Mouse (Mus musculus): ENCODE results near the gene Uqcrc1. TPM values are rescaled to one million over a fixed set of nuclear protein-coding genes. Genes with fewer than 3 reads are reported as not detected.
A peak's percentile ranks its signal among the peaks of the same experiment; 100 is the strongest.

Uqcrc1 gene
- polyA plus RNA-seq, 1 experiment from 2014 or later, result 499 TPM

DNA sequence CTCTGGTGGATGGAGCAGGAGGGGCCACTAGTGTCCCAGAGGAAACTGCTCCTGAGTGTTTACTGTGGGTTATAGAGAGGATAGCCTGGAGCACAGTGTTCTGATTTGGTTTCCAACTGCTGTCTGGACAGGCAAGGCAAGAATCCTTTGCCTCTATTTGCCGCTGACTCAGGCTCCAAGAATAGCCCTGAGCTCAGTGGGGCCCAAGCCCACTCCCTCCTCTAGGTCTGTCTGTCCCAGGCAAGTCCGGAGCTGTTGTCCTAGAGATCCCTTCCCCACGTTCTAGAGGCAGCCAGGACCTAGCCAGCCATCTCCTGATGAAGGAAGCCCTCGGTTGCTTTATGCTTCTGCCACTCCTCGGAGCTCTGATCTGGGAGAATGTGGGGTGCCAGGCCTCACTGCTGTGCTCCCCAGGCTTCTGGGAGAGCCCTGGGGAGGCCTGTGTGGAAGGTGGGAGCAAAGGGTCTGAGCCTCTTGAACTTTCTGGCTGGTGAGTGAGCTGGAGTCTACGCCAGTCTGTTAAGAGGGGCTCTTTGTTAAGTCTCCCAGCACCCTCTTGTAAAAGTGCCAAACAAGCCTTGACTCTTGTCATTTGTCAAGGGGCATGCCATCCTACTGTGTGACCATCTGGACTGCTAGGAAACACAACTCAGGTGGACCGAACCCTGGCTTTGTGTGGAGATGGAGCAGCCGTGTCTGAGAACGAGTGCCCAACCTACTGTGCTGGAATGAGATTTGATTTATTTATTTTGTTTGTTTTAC lies 13.7 kb downstream of the Uqcrc1 start:
- no peak overlapping the region for H3K9ac ChIP-seq
- peak overlapping the region; percentile 86 for H3K27ac ChIP-seq
- WGBS, result 83% methylated on average over 9 of the region's 9 CpGs
- H3K4me1 ChIP-seq, result peaks cover 16% of the 10 kb centered on the region
- H3K27me3 ChIP-seq (replicated peaks), result 0 out of 2 replicates have a peak, but pooled peaks cover 7% of the 10 kb centered on the region
- no peak overlapping the region for H3K4me3 ChIP-seq (replicated peaks)
- ATAC-seq (ENCODE audit: insufficient read depth, low FRiP score, low read depth), result peak; percentile 6; the same call in 1 of the 2 replicates
- H3K9me3 ChIP-seq, result no peaks in the 10 kb centered on the region
- no peak overlapping the region for H3K4me2 ChIP-seq
- peaks cover 49% of the 10 kb centered on the region for H3K36me3 ChIP-seq

DNA sequence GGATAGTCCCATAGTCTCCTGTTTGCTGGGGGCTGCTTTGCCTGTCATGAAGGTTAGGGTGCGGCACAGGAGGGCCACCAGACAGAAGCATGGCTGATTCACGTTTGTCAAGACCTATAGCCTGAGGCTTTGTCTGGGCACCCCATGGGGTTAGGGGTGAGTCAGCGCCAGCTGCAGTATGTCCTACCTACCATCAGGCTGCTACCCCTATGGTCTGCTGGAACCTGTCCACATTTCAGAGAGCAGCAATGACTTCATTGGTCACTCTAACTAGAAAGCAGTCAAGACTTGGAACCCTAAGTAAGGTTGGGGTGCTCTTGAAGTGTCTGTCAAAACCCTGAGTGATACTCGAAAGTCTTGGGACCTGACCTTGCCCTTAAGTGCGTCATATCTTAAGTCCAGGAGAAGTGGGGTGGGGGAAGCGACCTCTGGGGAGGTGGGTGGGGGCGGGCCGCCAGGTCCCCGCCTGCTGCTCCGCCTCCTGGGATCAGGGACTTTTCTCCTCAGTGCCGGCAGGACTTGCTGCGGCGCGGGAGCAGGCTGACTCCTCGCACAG lies 16.7 kb downstream of the Uqcrc1 start, which contains the start of gene Col7a1:
Gene Col7a1, plus strand, starts transcription at position 506 of the 556 bp plus-strand sequence.
- H3K4me3 ChIP-seq (replicated peaks), result peak within 1 kb of the TSS; percentile 34
- 13% methylated on average over 15 of the region's 15 CpGs for WGBS
- ATAC-seq (ENCODE audit: insufficient read depth, low FRiP score, low read depth), result no peak
- H3K4me1 ChIP-seq, result peaks cover 16% of the 10 kb centered on the region
- H3K9ac ChIP-seq, result 0 out of 2 replicates have a peak within 1 kb of the TSS, but pooled peaks have one; percentile 19
- H3K27me3 ChIP-seq (replicated peaks), result 0 out of 2 replicates have a peak, but pooled peaks cover 7% of the 10 kb centered on the region
- no peak within 1 kb of the TSS for H3K27ac ChIP-seq
- peak within 1 kb of the TSS; percentile 51 for H3K4me2 ChIP-seq
- H3K36me3 ChIP-seq, result peaks cover 21% of the 10 kb centered on the region
- no peaks in the 10 kb centered on the region for H3K9me3 ChIP-seq

DNA sequence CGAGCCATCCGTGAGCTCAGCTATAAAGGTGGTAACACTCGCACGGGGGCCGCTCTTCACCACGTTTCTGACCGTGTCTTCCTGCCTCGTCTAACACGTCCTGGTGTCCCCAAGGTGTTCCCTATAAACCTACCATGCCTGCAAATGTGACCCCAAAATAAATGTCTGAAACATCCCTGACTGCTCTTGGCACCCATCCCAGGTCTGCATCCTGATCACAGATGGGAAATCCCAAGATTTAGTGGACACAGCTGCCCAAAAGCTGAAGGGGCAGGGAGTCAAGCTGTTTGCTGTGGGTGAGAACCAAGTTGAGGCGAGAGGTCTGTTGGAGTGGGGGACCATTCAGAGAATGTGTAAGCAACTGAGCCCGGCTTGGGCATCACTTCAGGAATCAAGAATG lies 18.8 kb downstream of the Uqcrc1 start:
- Histone ChIP-seq H3K4me1 (peaks cover 6% of the 10 kb centered on the region), H3K27me3 (replicated peaks) (0 out of 2 replicates have a peak, but pooled peaks cover 7% of the 10 kb centered on the region), H3K9me3 (no peaks in the 10 kb centered on the region), H3K9ac (no peak overlapping the region), H3K4me2 (no peak overlapping the region), H3K4me3 (replicated peaks) (no peak overlapping the region), H3K36me3 (peaks cover 5% of the 10 kb centered on the region), H3K27ac (no peak overlapping the region)
- no peak for ATAC-seq (ENCODE audit: insufficient read depth, low FRiP score, low read depth)
- 80% methylated on average over 11 of the region's 11 CpGs for WGBS

DNA sequence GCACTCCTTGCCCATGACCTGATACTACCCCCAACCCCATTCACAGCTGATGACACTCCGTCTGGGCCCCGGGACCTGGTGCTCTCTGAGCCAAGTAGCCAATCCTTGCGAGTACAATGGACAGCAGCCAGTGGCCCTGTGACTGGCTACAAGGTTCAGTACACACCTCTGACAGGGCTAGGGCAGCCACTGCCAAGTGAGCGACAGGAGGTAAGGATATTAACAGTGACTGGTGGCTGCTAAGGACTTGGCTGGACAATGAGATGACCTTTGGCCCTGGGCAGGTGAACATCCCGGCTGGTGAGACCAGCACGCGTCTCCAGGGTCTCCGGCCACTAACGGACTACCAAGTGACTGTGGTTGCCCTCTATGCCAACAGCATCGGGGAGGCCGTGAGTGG lies 19.4 kb downstream of the Uqcrc1 start:
- ATAC-seq (ENCODE audit: insufficient read depth, low FRiP score, low read depth), result no peak
- no peak overlapping the region for H3K4me3 ChIP-seq (replicated peaks)
- WGBS, result 88% methylated on average over 11 of the region's 11 CpGs
- no peaks in the 10 kb centered on the region for H3K9me3 ChIP-seq
- peaks cover 2% of the 10 kb centered on the region; the same call in 1 of the 2 replicates for H3K36me3 ChIP-seq
- no peak overlapping the region for H3K27ac ChIP-seq
- H3K4me2 ChIP-seq, result no peak overlapping the region
- H3K4me1 ChIP-seq, result peaks cover 6% of the 10 kb centered on the region
- 0 out of 2 replicates have a peak, but pooled peaks cover 7% of the 10 kb centered on the region for H3K27me3 ChIP-seq (replicated peaks)
- no peak overlapping the region for H3K9ac ChIP-seq

- no peak overlapping the region for H3K9ac ChIP-seq
- ATAC-seq (ENCODE audit: insufficient read depth, low FRiP score, low read depth), result no peak
- 65% methylated on average over 3 of the region's 3 CpGs for WGBS
These were observed 27.1 kb downstream of the Uqcrc1 start for GRCm38 (mm10) chr9:108963577-108963976.

DNA sequence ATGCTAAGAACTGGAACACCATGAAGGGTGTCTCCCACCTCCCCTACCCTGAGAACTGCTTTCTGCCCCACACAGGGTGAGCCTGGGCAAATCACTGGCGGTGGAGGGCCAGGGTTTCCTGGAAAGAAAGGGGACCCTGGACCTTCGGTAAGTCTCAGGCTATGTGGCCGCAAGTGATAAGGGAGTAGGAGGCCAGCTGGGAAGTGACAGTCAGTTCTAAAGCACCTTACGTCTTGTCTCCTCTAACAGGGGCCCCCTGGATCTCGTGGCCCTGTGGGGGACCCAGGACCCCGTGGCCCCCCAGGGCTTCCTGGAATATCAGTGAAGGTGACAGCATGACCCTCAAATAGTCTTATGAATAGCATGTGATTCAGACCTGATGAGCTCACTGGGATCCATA lies 27.9 kb downstream of the Uqcrc1 start:
- Histone ChIP-seq H3K4me1 (no peaks in the 10 kb centered on the region), H3K9ac (no peak overlapping the region), H3K27ac (no peak overlapping the region), H3K27me3 (replicated peaks) (no peaks in the 10 kb centered on the region), H3K36me3 (no peaks in the 10 kb centered on the region), H3K4me3 (replicated peaks) (no peak overlapping the region), H3K4me2 (no peak overlapping the region), H3K9me3 (no peaks in the 10 kb centered on the region)
- no peak for ATAC-seq (ENCODE audit: insufficient read depth, low FRiP score, low read depth)
- WGBS, result 73% methylated on average over 6 of the region's 6 CpGs

More at GRCm38 (mm10) chr9:108963577-108963976, 27.1 kb downstream of the Uqcrc1 start:
- Histone ChIP-seq H3K27me3 (replicated peaks) (no peaks in the 10 kb centered on the region), H3K4me3 (replicated peaks) (no peak overlapping the region), H3K4me2 (no peak overlapping the region), H3K27ac (no peak overlapping the region), H3K9me3 (no peaks in the 10 kb centered on the region), H3K4me1 (no peaks in the 10 kb centered on the region), H3K36me3 (no peaks in the 10 kb centered on the region)

GRCm38 (mm10) chr9:108970623-108971022 lies 34.2 kb downstream of the Uqcrc1 start:
- H3K9me3 ChIP-seq, result no peaks in the 10 kb centered on the region
- no peak overlapping the region for H3K9ac ChIP-seq
- H3K27ac ChIP-seq, result no peak overlapping the region
- H3K27me3 ChIP-seq (replicated peaks), result no peaks in the 10 kb centered on the region
- H3K4me1 ChIP-seq, result no peaks in the 10 kb centered on the region
- no peak for ATAC-seq (ENCODE audit: insufficient read depth, low FRiP score, low read depth)
- WGBS, result 78% methylated on average over 8 of the region's 8 CpGs
- H3K36me3 ChIP-seq, result no peaks in the 10 kb centered on the region
- no peak overlapping the region for H3K4me3 ChIP-seq (replicated peaks)
- no peak overlapping the region for H3K4me2 ChIP-seq

DNA sequence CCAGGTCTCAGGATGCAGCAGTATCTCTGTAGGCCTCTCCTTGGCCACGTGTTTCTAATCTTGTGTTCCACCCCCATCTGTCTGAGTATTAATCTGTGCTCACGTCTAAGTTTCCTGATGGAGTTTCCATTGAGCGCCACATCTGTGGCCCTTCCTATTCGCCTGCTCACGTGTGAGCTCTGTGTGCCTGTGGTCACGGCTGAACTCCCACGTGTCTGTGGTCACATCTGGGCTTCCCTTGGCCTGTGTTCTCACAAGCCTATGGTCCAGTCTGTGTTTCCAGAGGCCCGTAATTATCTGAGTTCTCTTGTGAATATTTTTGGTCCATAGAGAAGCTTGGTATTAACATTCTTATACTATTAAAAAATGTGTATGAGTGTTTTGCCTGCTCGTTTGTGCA lies 40.0 kb downstream of the Uqcrc1 start:
- no peak overlapping the region for H3K27ac ChIP-seq
- no peak for ATAC-seq (ENCODE audit: insufficient read depth, low FRiP score, low read depth)
- H3K9me3 ChIP-seq, result no peaks in the 10 kb centered on the region
- no peak overlapping the region for H3K4me3 ChIP-seq (replicated peaks)
- no peaks in the 10 kb centered on the region for H3K27me3 ChIP-seq (replicated peaks)
- H3K36me3 ChIP-seq, result no peaks in the 10 kb centered on the region
- no peaks in the 10 kb centered on the region for H3K4me1 ChIP-seq
- WGBS, result 86% methylated on average over 9 of the region's 9 CpGs
- no peak overlapping the region for H3K4me2 ChIP-seq
- no peak overlapping the region for H3K9ac ChIP-seq

GRCm38 (mm10) chr9:108977966-108978365 lies 41.5 kb downstream of the Uqcrc1 start:
- H3K4me2 ChIP-seq, result no peak overlapping the region
- 72% methylated on average over 7 of the region's 7 CpGs for WGBS
- no peaks in the 10 kb centered on the region for H3K27me3 ChIP-seq (replicated peaks)
- H3K27ac ChIP-seq, result no peak overlapping the region
- no peak overlapping the region for H3K9ac ChIP-seq
- H3K9me3 ChIP-seq, result no peaks in the 10 kb centered on the region
- H3K36me3 ChIP-seq, result no peaks in the 10 kb centered on the region
- H3K4me3 ChIP-seq (replicated peaks), result no peak overlapping the region
- no peaks in the 10 kb centered on the region for H3K4me1 ChIP-seq
- ATAC-seq (ENCODE audit: insufficient read depth, low FRiP score, low read depth), result no peak

- ATAC-seq (ENCODE audit: insufficient read depth, low FRiP score, low read depth), result no peak
- no peak overlapping the region for H3K9ac ChIP-seq
- 79% methylated on average over 8 of the region's 8 CpGs for WGBS
These were observed 46.1 kb downstream of the Uqcrc1 start for GRCm38 (mm10) chr9:108982498-108982897.

GRCm38 (mm10) chr9:108983209-108983608 lies 46.8 kb downstream of the Uqcrc1 start:
- no peak overlapping the region for H3K9ac ChIP-seq
- H3K4me3 ChIP-seq (replicated peaks), result no peak overlapping the region
- no peaks in the 10 kb centered on the region for H3K36me3 ChIP-seq
- peaks cover 6% of the 10 kb centered on the region for H3K4me1 ChIP-seq
- H3K9me3 ChIP-seq, result no peaks in the 10 kb centered on the region
- WGBS, result 74% methylated on average over 9 of the region's 9 CpGs
- H3K27ac ChIP-seq, result no peak overlapping the region
- no peak for ATAC-seq (ENCODE audit: insufficient read depth, low FRiP score, low read depth)
- no peaks in the 10 kb centered on the region for H3K27me3 ChIP-seq (replicated peaks)
- H3K4me2 ChIP-seq, result no peak overlapping the region

More at GRCm38 (mm10) chr9:108982498-108982897, 46.1 kb downstream of the Uqcrc1 start:
- no peak overlapping the region for H3K4me3 ChIP-seq (replicated peaks)
- H3K27me3 ChIP-seq (replicated peaks), result no peaks in the 10 kb centered on the region
- no peak overlapping the region for H3K4me2 ChIP-seq
- H3K4me1 ChIP-seq, result no peaks in the 10 kb centered on the region
- no peaks in the 10 kb centered on the region for H3K9me3 ChIP-seq
- no peaks in the 10 kb centered on the region for H3K36me3 ChIP-seq
- no peak overlapping the region for H3K27ac ChIP-seq

DNA sequence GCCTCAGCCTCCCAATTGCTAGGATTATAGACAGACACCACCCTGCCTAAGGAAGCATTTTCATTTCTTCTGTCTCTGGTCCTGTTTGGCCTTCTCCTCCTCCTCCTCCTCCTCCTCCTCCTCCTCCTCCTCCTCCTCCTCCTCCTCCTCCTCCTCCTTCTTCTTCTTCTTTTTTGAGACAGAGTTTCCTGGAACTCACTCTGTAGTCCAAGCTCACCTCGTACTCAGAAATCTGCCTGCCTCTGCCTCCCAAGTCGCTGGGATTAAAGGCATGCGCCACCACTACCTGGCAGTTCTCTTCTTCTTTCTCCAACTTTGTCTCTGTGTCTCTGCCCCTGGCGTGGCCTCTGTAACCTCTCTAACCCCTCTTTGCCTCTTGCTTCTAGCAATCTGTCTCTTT lies 49.3 kb downstream of the Uqcrc1 start, which contains the start of gene Ucn2:
Gene Ucn2, plus strand, starts transcription at position 301 of the 400 bp plus-strand sequence.
- no peaks in the 10 kb centered on the region for H3K36me3 ChIP-seq
- no peaks in the 10 kb centered on the region for H3K9me3 ChIP-seq
- ATAC-seq (ENCODE audit: insufficient read depth, low FRiP score, low read depth), result no peak
- H3K27me3 ChIP-seq (replicated peaks), result no peaks in the 10 kb centered on the region
- H3K4me1 ChIP-seq, result peaks cover 28% of the 10 kb centered on the region
- no peak within 1 kb of the TSS for H3K9ac ChIP-seq
- no peak within 1 kb of the TSS for H3K27ac ChIP-seq
- H3K4me3 ChIP-seq (replicated peaks), result no peak within 1 kb of the TSS
- H3K4me2 ChIP-seq, result no peak within 1 kb of the TSS
- WGBS, result 85% methylated on average over 4 of the region's 4 CpGs

Measured in stomach, embryonic 15.5 days (tissue).